Mouse (Mus musculus): ENCODE measurements around the gene Ankrd66.

Gene Ankrd66

GRCm38 (mm10) chr17:43543539-43543938 is at the start of gene Ankrd66:
Gene Ankrd66, minus strand, starts transcription at chr17:43543639.
- DNase-seq (ENCODE audit: low spot score in 2 of 2) = no peak

GRCm38 (mm10) chr17:43592296-43593291 is 49.2 kb upstream of the Ankrd66 start:
- DNase-seq (ENCODE audit: low spot score in 2 of 2) = no peak

DNA sequence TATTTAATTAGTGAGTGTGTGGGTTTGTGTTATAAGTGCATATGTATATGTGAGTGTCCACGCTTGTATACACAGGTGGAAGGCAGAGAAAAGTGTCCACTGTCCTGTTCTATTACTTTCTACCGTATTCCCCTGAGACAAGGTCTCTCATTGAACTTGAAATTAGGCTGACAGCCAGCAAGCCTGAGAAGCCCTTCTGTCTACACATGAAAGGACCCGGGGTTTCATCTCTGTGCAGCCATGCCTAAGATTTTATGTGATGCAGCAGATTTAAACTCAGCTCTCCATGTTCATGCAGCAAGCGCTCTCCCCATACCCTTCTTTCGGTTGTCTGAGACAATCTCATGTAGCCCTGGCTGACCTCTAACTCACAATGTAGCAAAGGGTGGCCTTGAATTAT is 47.1 kb upstream of the Ankrd66 start:
- DNase-seq (ENCODE audit: low spot score in 2 of 2) = no peak

GRCm38 (mm10) chr17:43589750-43590149 is 46.3 kb upstream of the Ankrd66 start:
- no peak for DNase-seq (ENCODE audit: low spot score in 2 of 2)

DNA sequence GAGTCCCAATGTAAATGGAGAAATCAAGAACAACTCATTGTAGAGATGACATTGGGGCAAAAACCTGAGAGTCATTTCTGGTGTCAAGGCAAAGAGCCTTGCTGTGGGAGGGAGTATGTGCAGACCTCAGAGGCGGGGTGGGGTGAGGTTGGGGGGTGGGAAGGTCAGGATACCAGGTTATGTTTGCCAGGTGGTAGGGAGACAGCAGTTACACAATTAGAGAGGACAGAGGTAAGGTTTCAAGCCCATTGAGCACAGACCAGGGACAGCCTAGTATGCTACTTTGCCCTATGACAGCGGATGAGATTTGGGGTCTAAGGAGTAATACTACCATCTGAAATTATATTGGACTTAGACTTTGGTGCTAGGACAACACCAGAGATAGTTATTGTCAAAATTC is 43.8 kb upstream of the Ankrd66 start:
- DNase-seq (ENCODE audit: low spot score in 2 of 2) = no peak

- no peak for DNase-seq (ENCODE audit: low spot score in 2 of 2)
Observed at GRCm38 (mm10) chr17:43584771-43585170, 41.3 kb upstream of the Ankrd66 start.

GRCm38 (mm10) chr17:43581012-43581467 is 37.6 kb upstream of the Ankrd66 start:
- peak; percentile 33 to 53 for DNase-seq (ENCODE audit: low spot score in 2 of 2)

GRCm38 (mm10) chr17:43580456-43580855 is 37.0 kb upstream of the Ankrd66 start:
- DNase-seq (ENCODE audit: low spot score in 2 of 2) = peak in 1 of 2 experiments; percentile 17

GRCm38 (mm10) chr17:43573624-43574073 is 30.2 kb upstream of the Ankrd66 start:
- DNase-seq (ENCODE audit: low spot score in 2 of 2) = peak; percentile 17 to 42

- no peak for DNase-seq (ENCODE audit: low spot score in 2 of 2)
Observed at GRCm38 (mm10) chr17:43569287-43569686, 25.8 kb upstream of the Ankrd66 start.

DNA sequence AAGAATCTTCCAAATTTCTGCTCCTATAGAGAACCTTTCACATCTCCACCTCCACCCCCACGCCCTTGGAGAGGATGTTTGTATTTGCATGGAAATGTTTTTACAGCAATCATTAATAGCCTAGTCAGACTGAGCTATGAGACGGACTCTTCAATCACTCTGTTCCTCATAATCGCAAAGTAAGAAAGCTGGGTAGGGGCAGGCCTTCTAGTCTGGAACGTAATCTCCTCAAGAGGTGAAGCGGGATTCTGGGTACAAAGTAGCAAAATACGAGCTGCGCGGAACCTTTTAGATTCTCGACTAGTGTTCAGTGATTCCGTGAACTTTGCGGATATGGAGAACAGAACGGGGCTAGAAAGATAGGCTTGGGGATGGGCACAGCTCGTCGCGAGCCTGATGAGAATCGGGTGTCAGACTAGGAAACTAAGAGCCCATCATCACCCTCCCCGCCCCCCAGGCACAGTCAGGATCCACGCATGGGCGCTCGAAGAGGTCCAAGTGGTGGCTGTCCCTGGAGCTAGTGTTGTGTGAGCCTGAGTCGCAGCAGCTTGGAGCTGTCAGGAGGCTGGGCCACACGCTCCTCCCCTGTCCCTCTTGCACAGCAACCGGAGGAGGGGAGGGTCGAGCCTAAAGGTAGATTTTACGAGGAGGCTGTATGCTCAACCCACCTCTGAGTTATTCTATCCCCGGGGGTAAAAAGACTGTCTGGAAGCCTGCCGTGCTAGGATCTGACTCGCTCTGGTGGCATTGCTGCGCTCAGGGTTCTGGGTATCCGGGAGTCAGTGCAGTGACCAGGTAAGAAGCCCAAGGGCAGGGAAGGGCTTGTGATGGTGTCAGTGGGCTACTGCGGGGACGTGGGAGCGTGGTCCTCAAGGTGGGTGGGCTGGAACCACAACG is 24.8 kb upstream of the Ankrd66 start, which contains the start of gene Pla2g7:
Pla2g7 (plus strand) TSS at position 107 of the 897 bp plus-strand sequence.
- DNase-seq (ENCODE audit: low spot score in 2 of 2) = peak; percentile 21 to 24

GRCm38 (mm10) chr17:43567593-43567991 is 24.2 kb upstream of the Ankrd66 start:
- DNase-seq (ENCODE audit: low spot score in 2 of 2) = no peak

GRCm38 (mm10) chr17:43563192-43563987 is 20.0 kb upstream of the Ankrd66 start:
- no peak for DNase-seq (ENCODE audit: low spot score in 2 of 2)

- no peak for DNase-seq (ENCODE audit: low spot score in 2 of 2)
Observed at GRCm38 (mm10) chr17:43558678-43559077, 15.2 kb upstream of the Ankrd66 start.

- DNase-seq (ENCODE audit: low spot score in 2 of 2) = peak; percentile 57 to 64
Observed at GRCm38 (mm10) chr17:43557541-43558090, 14.2 kb upstream of the Ankrd66 start.

DNA sequence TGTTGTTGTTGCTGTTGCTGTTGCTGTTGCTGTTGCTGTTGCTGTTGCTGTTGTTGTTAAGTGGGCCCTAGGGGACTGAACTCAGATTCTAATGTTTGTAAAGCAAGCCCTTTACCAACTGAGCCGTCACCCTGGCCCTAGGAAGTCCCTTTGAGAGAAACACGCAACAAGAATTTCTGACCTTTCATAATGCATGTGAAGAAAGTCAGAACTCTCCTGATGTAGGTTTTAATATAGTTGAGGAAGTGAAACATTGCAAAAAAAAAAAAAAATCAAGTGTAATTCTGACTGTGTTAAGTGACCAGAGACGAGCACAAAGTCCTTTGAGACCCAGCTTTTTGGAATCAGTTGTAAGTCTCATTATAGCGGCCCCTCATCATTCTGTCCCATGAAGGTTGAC is 13.7 kb upstream of the Ankrd66 start:
- no peak for DNase-seq (ENCODE audit: low spot score in 2 of 2)

- peak; percentile 18 to 27 for DNase-seq (ENCODE audit: low spot score in 2 of 2)
Observed at GRCm38 (mm10) chr17:43554516-43555403, 11.3 kb upstream of the Ankrd66 start.

- DNase-seq (ENCODE audit: low spot score in 2 of 2) = no peak
Observed at GRCm38 (mm10) chr17:43551122-43551630, 7.7 kb upstream of the Ankrd66 start.

DNA sequence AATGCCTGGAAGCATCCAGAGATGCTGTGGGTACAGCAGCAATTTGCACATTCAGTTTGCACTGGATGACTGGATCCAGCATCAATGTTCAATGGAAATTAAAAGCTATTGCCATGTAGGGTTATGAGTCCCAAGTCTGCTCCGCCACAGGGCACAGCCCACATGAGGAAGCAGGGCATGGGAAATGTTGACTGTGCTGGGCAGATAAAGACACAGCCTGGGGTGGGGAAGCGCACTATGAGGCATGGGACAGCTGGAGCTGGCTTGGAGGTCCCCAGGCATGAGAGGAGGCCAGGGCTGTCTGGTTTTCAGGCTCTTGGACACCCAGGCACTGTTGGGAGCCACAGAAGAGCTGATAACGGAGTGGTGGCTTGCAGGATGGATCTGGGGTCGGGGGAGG is 601 bp upstream of the Ankrd66 start:
- no peak for DNase-seq (ENCODE audit: low spot score in 2 of 2)

DNA sequence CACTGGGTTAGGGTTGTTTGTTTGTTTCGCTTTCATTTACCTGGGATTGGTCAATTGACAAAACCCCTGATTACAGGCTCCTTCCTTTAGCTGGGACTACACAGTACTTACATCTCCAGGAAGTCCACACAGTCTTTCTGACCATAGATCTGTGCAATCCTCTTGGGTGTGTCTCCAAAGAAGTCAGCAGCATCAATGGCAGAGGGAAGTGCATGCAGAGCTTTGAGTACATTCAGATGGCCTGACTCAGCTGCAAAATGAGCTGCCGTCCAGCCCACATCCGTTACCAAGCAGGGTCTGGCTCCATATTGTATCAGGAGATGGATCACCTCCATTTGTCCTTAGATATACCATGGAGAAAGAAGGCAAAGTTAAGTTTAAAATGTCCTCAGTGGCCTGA is 4.7 kb downstream of the Ankrd66 start:
- DNase-seq (ENCODE audit: low spot score in 2 of 2) = no peak

All from heart, adult 9 months (tissue).